In the genomic region with DNA sequence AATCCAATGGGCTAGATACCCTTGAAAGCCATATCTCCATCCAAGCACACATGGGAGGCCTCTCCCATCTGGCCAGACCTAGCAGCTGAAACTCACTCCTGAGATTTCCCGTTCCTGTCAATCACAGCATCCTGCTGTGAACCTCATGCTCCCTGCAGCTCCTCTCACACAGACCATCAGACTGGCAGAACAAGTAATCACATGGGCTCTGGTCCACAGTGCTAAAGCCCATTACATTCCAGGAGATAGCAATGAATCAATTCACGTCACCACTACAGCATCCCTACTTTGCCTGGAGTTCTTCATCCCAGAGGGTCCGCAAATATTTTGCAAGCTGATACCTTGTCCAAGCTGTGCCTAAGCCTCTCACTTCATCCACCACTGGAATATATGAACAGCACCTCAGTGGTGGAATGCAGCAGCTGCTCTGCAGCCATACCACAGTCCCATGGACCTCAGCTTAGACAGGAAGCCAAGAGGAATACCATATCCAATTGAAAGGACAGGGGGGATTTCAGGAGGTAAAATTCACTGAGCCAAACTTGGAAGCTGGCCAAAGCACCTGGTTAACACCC, we compare ENCODE assay signal across 24 mouse cellular contexts.
DNase-seq lines count a peak whose midpoint lies in the region; ATAC-seq lines count a peak whose summit lies in the region.
"Had no signal": no experiment of that assay in that cellular context is flagged by ENCODE, and none has a peak within 500 bp of the region (broad histone marks: within the 10 kb centered on the region; RNA-seq: fewer than 3 reads in every experiment).

No protein-coding gene starts in this region.

- H3K4me1 ChIP-seq in limb, embryonic 12.5 days (replicated peaks) = peaks cover 11% of the 10 kb centered on the region; the same call in 1 of the 2 replicates
- H3K4me1 ChIP-seq in limb, embryonic 10.5 days = peaks cover 4% of the 10 kb centered on the region; the same call in 1 of the 2 replicates
- H3K4me1 ChIP-seq in limb, embryonic 15.5 days = peaks cover 13% of the 10 kb centered on the region
- H3K4me1 ChIP-seq: forebrain, embryonic 15.5 days; heart, embryonic 10.5 days; hindbrain, embryonic 12.5 days had no signal

- WGBS in limb, embryonic 12.5 days = 59% methylated on average over 3 of the region's 3 CpGs
- 75% methylated on average over 3 of the region's 3 CpGs for WGBS in limb, embryonic 10.5 days
- WGBS in limb, embryonic 15.5 days = 45% methylated on average over 3 of the region's 3 CpGs

- no peak overlapping the region for H3K4me3 ChIP-seq in limb, embryonic 12.5 days (replicated peaks)
- H3K4me3 ChIP-seq in limb, embryonic 10.5 days = no peak overlapping the region
- no peak overlapping the region for H3K4me3 ChIP-seq in limb, embryonic 15.5 days
- H3K4me3 ChIP-seq: forebrain, embryonic 15.5 days; heart, embryonic 10.5 days; hindbrain, embryonic 12.5 days had no signal

- no peaks in the 10 kb centered on the region for H3K9me3 ChIP-seq in limb, embryonic 12.5 days
- no peaks in the 10 kb centered on the region for H3K9me3 ChIP-seq in limb, embryonic 10.5 days (replicated peaks)
- no peaks in the 10 kb centered on the region for H3K9me3 ChIP-seq in limb, embryonic 15.5 days
- H3K9me3 ChIP-seq: forebrain, embryonic 15.5 days; heart, embryonic 10.5 days; hindbrain, embryonic 12.5 days had no signal

- H3K27me3 ChIP-seq in limb, embryonic 12.5 days = no peaks in the 10 kb centered on the region
- H3K27me3 ChIP-seq in limb, embryonic 10.5 days (ENCODE audit: low read depth, poor library complexity, severe bottlenecking) = no peaks in the 10 kb centered on the region
- no peaks in the 10 kb centered on the region for H3K27me3 ChIP-seq in limb, embryonic 15.5 days
- H3K27me3 ChIP-seq: forebrain, embryonic 15.5 days; hindbrain, embryonic 12.5 days had no signal

- H3K36me3 ChIP-seq in limb, embryonic 12.5 days = no peaks in the 10 kb centered on the region
- H3K36me3 ChIP-seq in limb, embryonic 10.5 days = no peaks in the 10 kb centered on the region
- no peaks in the 10 kb centered on the region for H3K36me3 ChIP-seq in limb, embryonic 15.5 days
- H3K36me3 ChIP-seq: forebrain, embryonic 15.5 days; G1E; heart, embryonic 10.5 days; hindbrain, embryonic 12.5 days had no signal

- ATAC-seq in limb, embryonic 12.5 days (ENCODE audit: insufficient number of reproducible peaks, insufficient read depth, low FRiP score, low TSS enrichment, low read depth) = peak; percentile 87
- ATAC-seq in limb, embryonic 15.5 days (ENCODE audit: insufficient number of reproducible peaks, low FRiP score, low TSS enrichment, low read depth) = peak; percentile 71; the same call in 1 of the 2 replicates
- ATAC-seq: CD4-positive, CD25-positive, alpha-beta regulatory T cell, adult 4 months; forebrain, embryonic 15.5 days; hindbrain, embryonic 16.5 days had no signal

- H3K4me2 ChIP-seq in limb, embryonic 12.5 days = no peak overlapping the region
- no peak overlapping the region for H3K4me2 ChIP-seq in limb, embryonic 15.5 days
- H3K4me2 ChIP-seq: forebrain, embryonic 15.5 days; hindbrain, embryonic 12.5 days had no signal

- H3K27ac ChIP-seq in limb, embryonic 12.5 days = no peak overlapping the region
- H3K27ac ChIP-seq in limb, embryonic 10.5 days = no peak overlapping the region
- H3K27ac ChIP-seq in limb, embryonic 15.5 days = no peak overlapping the region
- H3K27ac ChIP-seq: forebrain, embryonic 15.5 days; heart, embryonic 10.5 days; hindbrain, embryonic 12.5 days had no signal

- H3K9ac ChIP-seq in limb, embryonic 12.5 days (replicated peaks) = no peak overlapping the region
- no peak overlapping the region for H3K9ac ChIP-seq in limb, embryonic 15.5 days
- H3K9ac ChIP-seq: forebrain, embryonic 15.5 days; hindbrain, embryonic 12.5 days had no signal

- DNase-seq in embryo, embryonic 11.5 days (ENCODE audit: low read depth, low spot score) = peak; percentile 16
- no peak for DNase-seq in embryo, embryonic 9.5 days (ENCODE audit: extremely low spot score)
- DNase-seq in limb, embryonic 10.5 days (ENCODE audit: low spot score) = no peak
- DNase-seq in ovary, postnatal 14 days (ENCODE audit: low spot score) = no peak
- no peak for DNase-seq in c-Kit-positive CD71-positive TER-119-positive erythroid progenitor cells, embryonic 14.5 days (ENCODE audit: low spot score)
- DNase-seq: adrenal gland, adult 8-10 months; adrenal gland, postnatal 36 days; B cell, adult 2 months; cerebellum, adult 11 months; cerebellum, adult 8-10 months; cerebellum, postnatal 14 days; embryo, embryonic 11 days; gastrocnemius, postnatal 10 days; heart, adult 18-20 months; heart, postnatal 10 days; heart, postnatal 4 days had no signal
